Mouse (Mus musculus) lung, embryonic 16.5 days (tissue): ENCODE data around the gene Fbxo34. TPM values are rescaled to one million over a fixed set of nuclear protein-coding genes. Genes with fewer than 3 reads are reported as not detected.
"Not testable (repeated sequence)": the region's sequence is repeated elsewhere in the genome, so short reads cannot be mapped to it uniquely, and the experiment has no call there.

ENCODE experiments used
- ATAC-seq: fragments of 200-750 bp; cut with Nextera tagmentation; 2 replicates; pipeline ENCODE4 v1.8.0; 2017; ENCODE audit warnings: low read depth, mild to moderate bottlenecking, moderate library complexity
- H3K27ac ChIP-seq: fragments of 300-500 bp; sonication (generic); 2 replicates; pipeline ENCODE4 v1.5.1; 2014; ENCODE audit warnings: mild to moderate bottlenecking, control low read depth, low read length
- H3K27me3 ChIP-seq: fragments of 300-500 bp; sonication (generic); 2 replicates; pipeline ENCODE4 v1.6.1; 2014; ENCODE audit warnings: low read depth, low read length, mixed read lengths; ENCODE audit not compliant: control insufficient read depth, insufficient read depth
- H3K36me3 ChIP-seq: fragments of 300-500 bp; sonication (generic); 2 replicates; pipeline ENCODE4 v1.6.1; 2014; ENCODE audit warnings: low read length; ENCODE audit not compliant: control insufficient read depth, insufficient read depth
- H3K4me1 ChIP-seq: fragments of 300-500 bp; sonication (generic); replicated peaks from 2 replicates; pipeline ENCODE4 v1.6.1; 2014; ENCODE audit warnings: low read length, mixed read lengths; ENCODE audit not compliant: control insufficient read depth, insufficient read depth
- H3K4me2 ChIP-seq: fragments of 300-500 bp; sonication (generic); 2 replicates; pipeline ENCODE4 v1.6.1; 2014; ENCODE audit warnings: low read depth, low read length, control low read depth
- H3K4me3 ChIP-seq: fragments of 300-500 bp; sonication (generic); 2 replicates; pipeline ENCODE4 v1.5.1; 2014; ENCODE audit warnings: mild to moderate bottlenecking, low read length, control low read depth
- H3K9ac ChIP-seq: fragments of 300-500 bp; sonication (generic); 2 replicates; pipeline ENCODE4 v1.6.1; 2014; ENCODE audit warnings: low read length, control low read depth
- H3K9me3 ChIP-seq: fragments of 300-500 bp; sonication (generic); 2 replicates; pipeline ENCODE4 v1.6.1; 2016; ENCODE audit warnings: low read length; ENCODE audit not compliant: control insufficient read depth
- WGBS: fragments of 180-500 bp; shearing (Covaris S2); extraction: QIAGEN DNeasy Blood & Tissue Kit; methylation state at CpG from one replicate; pipeline ENCODE4 v1.1.7; 2014; 5-methylcytosine and 5-hydroxymethylcytosine counted together
- polyA plus RNA-seq: library from polyadenylated mRNA; unstranded; fragments of >200 nt; fragmentation: Nextera tagmentation; extraction: Ambion mirVana; gene quantifications from 2 replicates; pipeline ENCODE4 v1.2.1, GENCODE M21; 2015

The Fbxo34 gene
- polyA plus RNA-seq: 21.3 and 22.3 TPM in 2 replicates

DNA sequence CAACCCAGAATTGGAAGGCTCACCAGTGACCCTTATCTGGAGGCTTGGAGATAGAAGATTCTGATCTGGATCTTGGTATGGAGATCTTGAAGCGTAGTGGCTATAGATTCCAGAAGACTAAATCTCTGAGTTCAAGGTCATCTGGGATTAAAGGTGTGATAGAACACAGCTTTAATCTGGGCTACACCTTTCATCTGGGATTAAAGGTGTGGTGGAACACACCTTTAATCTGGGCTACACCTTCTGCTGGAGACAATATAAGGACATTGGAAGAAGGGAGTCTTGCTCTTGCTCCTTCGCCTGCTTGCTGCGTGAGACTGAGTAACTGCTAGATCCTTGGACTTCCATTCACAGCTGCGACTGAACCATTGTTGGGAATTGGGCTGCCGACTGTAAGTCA, at the start of gene Fbxo34:
Fbxo34 (plus strand) TSS at position 301 of the 400 bp plus-strand sequence.
- 96% methylated on average over 2 of the region's 5 CpGs for WGBS
- not testable (repeated sequence) for ATAC-seq, H3K9me3 ChIP-seq, H3K27ac ChIP-seq, H3K36me3 ChIP-seq, H3K4me2 ChIP-seq, H3K27me3 ChIP-seq, H3K4me3 ChIP-seq, H3K4me1 ChIP-seq, H3K9ac ChIP-seq

DNA sequence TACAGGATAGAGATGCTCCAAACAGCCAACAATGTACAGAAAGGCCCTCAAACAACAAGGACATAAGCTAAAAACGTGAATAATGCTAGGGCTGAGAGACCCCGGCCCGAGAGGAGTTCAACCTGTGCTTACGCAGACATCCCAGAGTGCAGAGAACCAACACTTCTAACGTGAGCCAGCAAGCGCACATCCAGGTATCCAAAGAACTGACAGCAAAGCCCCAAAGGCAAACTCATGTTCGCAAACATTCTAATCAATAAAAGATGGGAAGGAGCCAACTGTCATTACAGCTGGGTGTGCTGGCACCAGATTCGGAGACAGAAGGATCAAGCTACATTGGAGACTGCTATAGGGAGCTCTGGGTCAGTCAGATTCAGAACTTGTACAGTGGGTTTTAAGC, 47.5 kb upstream of the Fbxo34 start:
- no peak for ATAC-seq
- H3K9ac ChIP-seq: no peak overlapping the region
- 90% methylated on average over 8 of the region's 8 CpGs for WGBS
- no peaks in the 10 kb centered on the region for H3K27me3 ChIP-seq
- H3K4me1 ChIP-seq: no peaks in the 10 kb centered on the region
- peaks cover 55% of the 10 kb centered on the region for H3K36me3 ChIP-seq
- no peaks in the 10 kb centered on the region for H3K9me3 ChIP-seq
- H3K4me2 ChIP-seq: no peak overlapping the region
- no peak overlapping the region for H3K4me3 ChIP-seq
- H3K27ac ChIP-seq: no peak overlapping the region

DNA sequence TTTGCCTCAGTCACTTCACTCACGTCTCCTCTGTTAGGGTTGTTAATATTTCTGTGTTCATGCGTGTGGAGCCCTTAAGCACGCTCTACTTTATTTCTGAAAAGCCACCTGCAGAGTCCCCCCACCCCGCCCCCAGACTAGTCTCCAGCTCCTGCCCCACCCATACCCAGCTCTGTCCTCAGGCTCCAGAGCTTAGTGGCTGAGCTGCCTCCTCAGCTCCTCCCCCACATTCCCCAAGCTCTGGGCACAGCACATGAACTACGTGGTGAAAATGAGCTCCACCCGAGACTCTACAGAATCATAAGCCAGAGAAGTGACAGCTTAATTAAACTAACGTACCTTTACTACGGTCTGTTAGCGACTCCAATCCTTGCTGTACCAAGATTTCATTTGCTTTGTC, 44.2 kb upstream of the Fbxo34 start:
- 79% methylated on average over 9 of the region's 9 CpGs for WGBS
- Histone ChIP-seq H3K36me3 (peaks cover 63% of the 10 kb centered on the region), H3K4me2 (no peak overlapping the region), H3K9ac (no peak overlapping the region), H3K27ac (no peak overlapping the region), H3K4me3 (no peak overlapping the region), H3K27me3 (no peaks in the 10 kb centered on the region), H3K4me1 (no peaks in the 10 kb centered on the region), H3K9me3 (no peaks in the 10 kb centered on the region)
- no peak for ATAC-seq

DNA sequence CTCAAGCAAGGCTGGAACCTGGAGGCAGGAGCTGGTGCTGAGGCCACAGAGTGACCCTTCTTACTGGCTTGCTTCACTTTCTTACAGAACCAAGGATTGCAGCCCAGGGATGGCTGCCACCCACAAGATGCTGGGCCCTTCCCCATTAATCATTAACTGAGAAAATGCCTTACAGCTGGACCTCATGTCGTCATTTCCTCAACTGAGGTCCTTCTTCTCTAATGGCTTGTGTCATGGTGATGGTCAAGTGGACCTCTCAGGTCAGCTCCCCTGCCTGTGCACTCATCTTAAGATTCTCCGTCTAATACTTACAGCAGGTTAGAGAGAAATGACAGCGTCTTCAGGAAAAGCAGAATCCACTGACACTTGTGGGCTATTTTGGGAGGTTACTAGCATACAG, 32.9 kb upstream of the Fbxo34 start:
- Histone ChIP-seq H3K4me3 (peak overlapping the region; percentile 76), H3K9me3 (no peaks in the 10 kb centered on the region), H3K4me1 (peaks cover 13% of the 10 kb centered on the region), H3K4me2 (peak overlapping the region; percentile 79), H3K36me3 (peaks cover 23% of the 10 kb centered on the region), H3K27ac (peak overlapping the region; percentile 71), H3K9ac (peak overlapping the region; percentile 73), H3K27me3 (no peaks in the 10 kb centered on the region)
- 21% methylated on average over 3 of the region's 3 CpGs for WGBS
- ATAC-seq: no peak

GRCm38 (mm10) chr14:47417775-47418665, 32.2 kb upstream of the Fbxo34 start, which contains the start of gene Dlgap5:
Gene Dlgap5, minus strand, starts transcription at chr14:47418407.
- Histone ChIP-seq H3K4me2 (peak within 1 kb of the TSS; percentile 79), H3K27me3 (no peaks in the 10 kb centered on the region), H3K27ac (peak within 1 kb of the TSS; percentile 71), H3K4me1 (peaks cover 13% of the 10 kb centered on the region), H3K9ac (peak within 1 kb of the TSS; percentile 73), H3K9me3 (no peaks in the 10 kb centered on the region), H3K4me3 (peak within 1 kb of the TSS; percentile 76), H3K36me3 (peaks cover 18% of the 10 kb centered on the region)
- ATAC-seq: peak; percentile 98
- WGBS: 1% methylated on average over 36 of the region's 36 CpGs

DNA sequence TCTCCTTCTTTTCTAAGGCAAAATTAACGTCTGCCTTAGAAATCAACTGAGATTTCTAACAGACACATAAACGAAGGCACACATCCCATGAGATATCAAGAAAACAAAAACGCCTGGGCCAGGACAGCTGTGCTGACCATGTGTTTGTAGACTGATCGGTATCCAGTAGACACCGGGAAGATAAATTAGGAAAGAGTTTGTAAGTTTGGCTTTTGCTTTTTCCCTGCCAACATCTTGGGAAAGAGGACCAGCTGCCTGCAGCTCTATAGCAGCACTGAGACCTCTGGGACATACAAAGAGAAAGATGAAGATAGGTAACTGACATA, 31.6 kb upstream of the Fbxo34 start:
- Histone ChIP-seq H3K4me2 (peak overlapping the region; percentile 79), H3K9ac (peak overlapping the region; percentile 62), H3K36me3 (peaks cover 18% of the 10 kb centered on the region), H3K9me3 (no peaks in the 10 kb centered on the region), H3K27ac (peak overlapping the region; percentile 67), H3K27me3 (no peaks in the 10 kb centered on the region), H3K4me1 (peaks cover 13% of the 10 kb centered on the region), H3K4me3 (peak overlapping the region; percentile 76)
- 20% methylated on average over 5 of the region's 5 CpGs for WGBS
- peak; percentile 35 for ATAC-seq

GRCm38 (mm10) chr14:47419034-47419625, 31.1 kb upstream of the Fbxo34 start:
- Histone ChIP-seq H3K36me3 (peaks cover 16% of the 10 kb centered on the region), H3K27ac (no peak overlapping the region; the same call in 1 of the 2 replicates), H3K4me3 (no peak overlapping the region), H3K4me2 (no peak overlapping the region), H3K27me3 (no peaks in the 10 kb centered on the region), H3K9me3 (no peaks in the 10 kb centered on the region), H3K4me1 (peaks cover 13% of the 10 kb centered on the region), H3K9ac (no peak overlapping the region)
- WGBS: 67% methylated on average over 9 of the region's 9 CpGs
- no peak for ATAC-seq

- H3K36me3 ChIP-seq: peaks cover 13% of the 10 kb centered on the region
- no peak overlapping the region for H3K27ac ChIP-seq
- no peaks in the 10 kb centered on the region for H3K9me3 ChIP-seq
- H3K4me3 ChIP-seq: no peak overlapping the region
- no peak for ATAC-seq
- H3K27me3 ChIP-seq: no peaks in the 10 kb centered on the region
- 88% methylated on average over 24 of the region's 24 CpGs for WGBS
- H3K9ac ChIP-seq: no peak overlapping the region
- H3K4me1 ChIP-seq: peaks cover 13% of the 10 kb centered on the region
- no peak overlapping the region for H3K4me2 ChIP-seq
Observed at GRCm38 (mm10) chr14:47419723-47420276, 30.4 kb upstream of the Fbxo34 start.

DNA sequence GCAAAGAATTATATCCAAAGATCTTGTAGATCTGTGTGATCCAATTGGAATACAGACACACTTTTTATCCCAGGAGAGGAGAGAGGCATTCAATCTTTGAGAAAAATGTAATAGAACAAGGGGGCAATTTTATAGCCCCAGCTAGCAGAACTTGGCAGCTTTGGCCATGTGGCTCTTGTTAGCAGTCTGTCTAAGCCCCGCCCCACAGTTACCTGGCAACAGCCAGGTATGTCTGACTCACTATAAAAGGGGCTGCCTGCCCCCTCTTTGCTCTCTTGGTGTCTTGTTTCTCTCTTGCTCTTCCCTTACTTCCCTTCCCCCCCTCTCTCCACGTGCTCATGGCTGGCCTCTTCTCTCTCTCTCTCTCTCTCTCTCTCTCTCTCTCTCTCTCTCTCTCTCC, 28.6 kb upstream of the Fbxo34 start:
- no peaks in the 10 kb centered on the region for H3K9me3 ChIP-seq
- H3K36me3 ChIP-seq: no peaks in the 10 kb centered on the region
- H3K27me3 ChIP-seq: no peaks in the 10 kb centered on the region
- H3K27ac ChIP-seq: no peak overlapping the region
- ATAC-seq: no peak
- 28% methylated on average over 2 of the region's 2 CpGs for whole genome bisulfite sequencing
- peaks cover 13% of the 10 kb centered on the region for H3K4me1 ChIP-seq
- H3K9ac ChIP-seq: no peak overlapping the region
- no peak overlapping the region for H3K4me2 ChIP-seq
- H3K4me3 ChIP-seq: no peak overlapping the region
